Mouse (Mus musculus): ENCODE data around the gene Cdipt.

DNA sequence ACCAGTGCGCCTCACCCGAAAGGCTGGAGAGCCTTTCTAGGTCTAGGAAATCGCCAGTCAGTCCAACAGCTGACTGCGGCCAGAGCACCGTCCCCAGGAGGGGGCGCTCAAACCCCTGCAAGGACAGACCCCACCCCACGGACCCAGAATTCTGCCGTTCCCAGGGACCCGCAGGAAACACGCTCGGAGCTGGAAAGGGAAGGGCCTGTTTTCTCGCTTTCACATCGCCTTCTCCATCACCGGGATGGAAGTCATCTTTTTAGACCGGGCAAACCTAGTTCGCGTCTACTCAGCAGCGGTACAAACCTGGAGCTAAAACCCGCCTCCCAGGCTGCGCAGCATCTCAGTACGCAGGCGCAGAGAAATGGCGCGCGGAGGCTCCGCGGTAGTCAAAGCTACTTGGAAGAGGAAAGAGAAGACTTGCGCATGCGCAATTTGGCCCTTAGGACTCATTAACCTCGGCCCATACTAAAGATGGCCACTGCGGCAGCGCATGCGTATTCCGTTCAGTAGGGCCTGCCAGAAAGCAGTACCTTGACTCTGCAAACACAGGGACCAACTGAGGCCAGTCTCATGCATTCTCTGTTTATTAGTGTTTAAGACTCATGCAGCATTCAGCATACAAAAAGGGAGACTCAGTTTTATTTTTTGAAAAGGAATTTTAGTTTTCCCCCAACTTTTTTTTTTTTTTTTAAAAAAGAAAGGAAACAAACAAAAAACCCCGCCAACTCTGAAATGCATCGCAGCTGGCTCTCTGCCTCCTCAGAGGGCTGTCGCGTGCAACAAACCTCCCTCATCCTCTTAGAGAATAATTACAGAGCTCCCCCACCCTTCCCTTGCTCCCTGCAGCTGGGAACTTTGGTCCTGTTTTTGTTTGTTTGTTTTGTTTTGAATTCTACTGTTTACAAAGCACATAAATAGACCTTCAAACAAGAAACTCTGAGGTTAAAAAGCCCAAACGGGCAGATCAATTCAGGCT lies 41.5 kb downstream of the Cdipt start, which contains the start of gene Pagr1a:
- TF ChIP-seq POLR2A (IDR thresholded peaks at IDR 0.05; ENCODE audit: insufficient read depth, low read depth, low read length) (peak; percentile 78), CTCF (IDR thresholded peaks at IDR 0.05; ENCODE audit: insufficient read depth, low read depth, low read length) (peak; percentile 95)

Data from olfactory bulb, adult 2 months (tissue).